Mouse (Mus musculus): ENCODE results near the gene Mdm2. TPM values are rescaled to one million over a fixed set of nuclear protein-coding genes. Genes with fewer than 3 reads are reported as not detected.

The Mdm2 gene
- polyA plus RNA-seq, 1 experiment = 61.6 TPM

- Histone ChIP-seq H3K27ac (ENCODE audit: insufficient read depth, low read length) (no peak overlapping the region), H3K4me3 (ENCODE audit: insufficient read depth, low read length) (no peak overlapping the region), H3K4me1 (ENCODE audit: control insufficient read depth, insufficient read depth, low read length) (no peaks in the 10 kb centered on the region)
- TF ChIP-seq POLR2A (IDR thresholded peaks at IDR 0.05; ENCODE audit: extremely low read depth, insufficient read depth, low read length) (no peak), CTCF (IDR thresholded peaks at IDR 0.05; ENCODE audit: extremely low read depth, insufficient read depth, low read length) (no peak)
These were observed 30.5 kb downstream of the Mdm2 start for GRCm38 (mm10) chr10:117679963-117680473.

- TF ChIP-seq CTCF (IDR thresholded peaks at IDR 0.05; ENCODE audit: extremely low read depth, insufficient read depth, low read length) (no peak), POLR2A (IDR thresholded peaks at IDR 0.05; ENCODE audit: extremely low read depth, insufficient read depth, low read length) (no peak)
- Histone ChIP-seq H3K4me3 (ENCODE audit: insufficient read depth, low read length) (no peak overlapping the region), H3K4me1 (ENCODE audit: control insufficient read depth, insufficient read depth, low read length) (no peaks in the 10 kb centered on the region), H3K27ac (ENCODE audit: insufficient read depth, low read length) (no peak overlapping the region)
These were observed 31.4 kb downstream of the Mdm2 start for GRCm38 (mm10) chr10:117679029-117679686.

- no peaks in the 10 kb centered on the region for H3K4me1 ChIP-seq (ENCODE audit: control insufficient read depth, insufficient read depth, low read length)
- no peak overlapping the region for H3K27ac ChIP-seq (ENCODE audit: insufficient read depth, low read length)
- H3K4me3 ChIP-seq (ENCODE audit: insufficient read depth, low read length) = no peak overlapping the region
- no peak for TF ChIP-seq CTCF (IDR thresholded peaks at IDR 0.05; ENCODE audit: extremely low read depth, insufficient read depth, low read length)
- TF ChIP-seq POLR2A (IDR thresholded peaks at IDR 0.05; ENCODE audit: extremely low read depth, insufficient read depth, low read length) = no peak
These were observed 32.2 kb downstream of the Mdm2 start for GRCm38 (mm10) chr10:117678357-117678756.

- no peak for TF ChIP-seq CTCF (IDR thresholded peaks at IDR 0.05; ENCODE audit: extremely low read depth, insufficient read depth, low read length)
- no peak for TF ChIP-seq POLR2A (IDR thresholded peaks at IDR 0.05; ENCODE audit: extremely low read depth, insufficient read depth, low read length)
- no peak overlapping the region for H3K4me3 ChIP-seq (ENCODE audit: insufficient read depth, low read length)
- H3K4me1 ChIP-seq (ENCODE audit: control insufficient read depth, insufficient read depth, low read length) = no peaks in the 10 kb centered on the region
These were observed 32.9 kb downstream of the Mdm2 start for GRCm38 (mm10) chr10:117677494-117678236.

GRCm38 (mm10) chr10:117676644-117677313 is 33.8 kb downstream of the Mdm2 start:
- peak overlapping the region; percentile 65; the same call in 1 of the 2 replicates for H3K27ac ChIP-seq (ENCODE audit: insufficient read depth, low read length)
- H3K4me1 ChIP-seq (ENCODE audit: control insufficient read depth, insufficient read depth, low read length) = no peaks in the 10 kb centered on the region
- H3K4me3 ChIP-seq (ENCODE audit: insufficient read depth, low read length) = peak overlapping the region; percentile 25
- TF ChIP-seq CTCF (IDR thresholded peaks at IDR 0.05; ENCODE audit: extremely low read depth, insufficient read depth, low read length) = no peak
- TF ChIP-seq POLR2A (IDR thresholded peaks at IDR 0.05; ENCODE audit: extremely low read depth, insufficient read depth, low read length) = no peak

More at GRCm38 (mm10) chr10:117677494-117678236, 32.9 kb downstream of the Mdm2 start:
- H3K27ac ChIP-seq (ENCODE audit: insufficient read depth, low read length) = no peak overlapping the region

- Histone ChIP-seq H3K4me3 (ENCODE audit: insufficient read depth, low read length) (peak overlapping the region; percentile 25), H3K4me1 (ENCODE audit: control insufficient read depth, insufficient read depth, low read length) (no peaks in the 10 kb centered on the region), H3K27ac (ENCODE audit: insufficient read depth, low read length) (peak overlapping the region; percentile 65; the same call in 1 of the 2 replicates)
- TF ChIP-seq CTCF (IDR thresholded peaks at IDR 0.05; ENCODE audit: extremely low read depth, insufficient read depth, low read length) (no peak), POLR2A (IDR thresholded peaks at IDR 0.05; ENCODE audit: extremely low read depth, insufficient read depth, low read length) (no peak)
These were observed 34.4 kb downstream of the Mdm2 start for GRCm38 (mm10) chr10:117676036-117676643.

- H3K4me3 ChIP-seq (ENCODE audit: insufficient read depth, low read length) = peak overlapping the region; percentile 25
- TF ChIP-seq CTCF (IDR thresholded peaks at IDR 0.05; ENCODE audit: extremely low read depth, insufficient read depth, low read length) = no peak
- peak; percentile 50; the same call in 1 of the 2 replicates for TF ChIP-seq POLR2A (IDR thresholded peaks at IDR 0.05; ENCODE audit: extremely low read depth, insufficient read depth, low read length)
- no peaks in the 10 kb centered on the region for H3K4me1 ChIP-seq (ENCODE audit: control insufficient read depth, insufficient read depth, low read length)
- peak overlapping the region; percentile 65; the same call in 1 of the 2 replicates for H3K27ac ChIP-seq (ENCODE audit: insufficient read depth, low read length)
These were observed 35.2 kb downstream of the Mdm2 start for GRCm38 (mm10) chr10:117675096-117676035.

GRCm38 (mm10) chr10:117674359-117675019 is 36.1 kb downstream of the Mdm2 start:
- Histone ChIP-seq H3K4me1 (ENCODE audit: control insufficient read depth, insufficient read depth, low read length) (no peaks in the 10 kb centered on the region), H3K27ac (ENCODE audit: insufficient read depth, low read length) (no peak overlapping the region)
- TF ChIP-seq CTCF (IDR thresholded peaks at IDR 0.05; ENCODE audit: extremely low read depth, insufficient read depth, low read length) (no peak), POLR2A (IDR thresholded peaks at IDR 0.05; ENCODE audit: extremely low read depth, insufficient read depth, low read length) (no peak)

More at GRCm38 (mm10) chr10:117674359-117675019, 36.1 kb downstream of the Mdm2 start:
- H3K4me3 ChIP-seq (ENCODE audit: insufficient read depth, low read length) = no peak overlapping the region
